Mouse (Mus musculus): ENCODE results near the gene Wdr35. TPM values are rescaled to one million over a fixed set of nuclear protein-coding genes. Genes with fewer than 3 reads are reported as not detected.

Wdr35 gene
- polyA plus RNA-seq, 1 experiment from 2014 or later, result 25.3 TPM

DNA sequence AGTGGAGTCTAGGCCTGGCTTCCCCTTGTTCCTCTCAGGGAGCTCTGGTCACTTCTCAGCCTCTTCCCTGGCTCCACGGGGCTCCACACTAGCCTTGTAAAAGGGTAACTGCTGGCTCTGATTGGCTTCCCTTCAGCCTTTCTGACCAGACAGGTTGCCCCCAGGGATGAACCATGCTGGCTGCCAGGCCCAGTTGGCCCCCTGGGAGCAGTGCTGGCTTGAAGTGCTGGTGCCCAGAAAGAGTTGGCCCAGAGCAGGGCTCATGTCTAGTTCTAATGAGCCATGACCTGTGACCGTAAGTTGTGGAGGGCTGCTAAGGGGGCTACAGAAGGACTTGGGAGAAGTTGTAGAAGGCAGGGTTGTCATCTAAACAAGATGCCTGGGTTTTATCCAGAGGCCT is 80.3 kb downstream of the Wdr35 start:
- no peak for ATAC-seq (replicated peaks; ENCODE audit: insufficient number of reproducible peaks, low FRiP score, low TSS enrichment, low read depth)
- H3K9me3 ChIP-seq (replicated peaks; ENCODE audit: control insufficient read depth, low read length), result no peaks in the 10 kb centered on the region
- 63% methylated on average over 2 of the region's 2 CpGs for WGBS

DNA sequence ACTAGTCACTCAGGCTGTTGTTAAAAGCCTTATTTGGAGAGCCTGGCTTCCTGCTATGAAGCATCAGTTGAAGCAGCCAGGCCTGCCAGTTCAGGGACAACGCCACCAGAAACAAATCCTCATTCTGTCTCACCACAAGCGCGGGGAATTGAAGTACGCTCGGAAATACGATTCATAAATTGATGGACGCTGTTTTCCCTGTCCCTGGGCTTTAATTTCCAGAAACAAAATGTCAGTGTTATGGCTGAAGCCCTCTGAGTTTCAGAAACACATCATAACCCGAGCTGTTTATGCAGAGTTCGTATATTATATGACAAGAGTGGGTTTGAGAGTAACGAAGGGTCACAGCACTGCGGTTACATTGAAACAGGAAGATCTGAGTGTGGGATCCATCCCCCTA is 81.6 kb downstream of the Wdr35 start:
- no peak overlapping the region for H3K9ac ChIP-seq (replicated peaks; ENCODE audit: low read length)
- no peak overlapping the region for H3K4me3 ChIP-seq (ENCODE audit: low read depth, low read length)
- no peaks in the 10 kb centered on the region for H3K36me3 ChIP-seq (replicated peaks; ENCODE audit: control insufficient read depth, insufficient read depth, low read depth, low read length)
- H3K27me3 ChIP-seq (ENCODE audit: control insufficient read depth, insufficient read depth, low read length), result no peaks in the 10 kb centered on the region
- no peak for DNase-seq (ENCODE audit: low spot score)
- no peaks in the 10 kb centered on the region for H3K4me1 ChIP-seq (ENCODE audit: control insufficient read depth, insufficient read depth, low read length)
- no peaks in the 10 kb centered on the region for H3K9me3 ChIP-seq (replicated peaks; ENCODE audit: control insufficient read depth, low read length)
- H3K27ac ChIP-seq (replicated peaks; ENCODE audit: low read depth, low read length), result no peak overlapping the region
- WGBS, result 68% methylated on average over 11 of the region's 11 CpGs
- H3K4me2 ChIP-seq (ENCODE audit: low read depth, low read length), result no peak overlapping the region
- ATAC-seq (replicated peaks; ENCODE audit: insufficient number of reproducible peaks, low FRiP score, low TSS enrichment, low read depth), result no peak

More for the DNA sequence above, 80.3 kb downstream of the Wdr35 start:
- Histone ChIP-seq H3K4me1 (ENCODE audit: control insufficient read depth, insufficient read depth, low read length) (no peaks in the 10 kb centered on the region), H3K36me3 (replicated peaks; ENCODE audit: control insufficient read depth, insufficient read depth, low read depth, low read length) (no peaks in the 10 kb centered on the region), H3K4me2 (ENCODE audit: low read depth, low read length) (no peak overlapping the region), H3K9ac (replicated peaks; ENCODE audit: low read length) (no peak overlapping the region), H3K27ac (replicated peaks; ENCODE audit: low read depth, low read length) (no peak overlapping the region), H3K27me3 (ENCODE audit: control insufficient read depth, insufficient read depth, low read length) (no peaks in the 10 kb centered on the region), H3K4me3 (ENCODE audit: low read depth, low read length) (no peak overlapping the region)
- no peak for DNase-seq (ENCODE audit: low spot score)

DNA sequence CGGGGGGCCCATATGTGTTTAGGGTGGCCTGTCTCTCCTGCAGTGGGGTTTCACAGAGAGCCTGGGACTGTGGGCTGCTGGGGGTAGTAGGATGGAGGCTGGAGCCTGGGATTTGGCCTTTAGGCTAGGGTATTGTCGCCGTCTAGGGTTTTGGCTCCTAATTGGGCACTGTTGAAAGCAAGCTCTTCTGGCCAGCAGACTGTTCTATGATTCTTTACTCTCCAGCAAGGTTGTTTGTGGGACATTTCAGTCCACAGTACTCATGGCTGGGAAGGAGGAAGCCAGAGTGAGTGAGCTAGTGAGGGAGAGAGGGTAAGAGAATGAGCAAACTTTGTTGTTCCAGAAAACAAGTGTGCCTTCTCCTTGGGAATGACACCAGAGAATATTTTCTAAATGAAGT is 85.8 kb downstream of the Wdr35 start:
- DNase-seq (ENCODE audit: low spot score), result no peak
- H3K27me3 ChIP-seq (ENCODE audit: control insufficient read depth, insufficient read depth, low read length), result no peaks in the 10 kb centered on the region
- H3K9me3 ChIP-seq (replicated peaks; ENCODE audit: control insufficient read depth, low read length), result no peaks in the 10 kb centered on the region
- no peaks in the 10 kb centered on the region for H3K4me1 ChIP-seq (ENCODE audit: control insufficient read depth, insufficient read depth, low read length)
- ATAC-seq (replicated peaks; ENCODE audit: insufficient number of reproducible peaks, low FRiP score, low TSS enrichment, low read depth), result no peak
- H3K9ac ChIP-seq (replicated peaks; ENCODE audit: low read length), result no peak overlapping the region
- no peaks in the 10 kb centered on the region for H3K36me3 ChIP-seq (replicated peaks; ENCODE audit: control insufficient read depth, insufficient read depth, low read depth, low read length)
- H3K27ac ChIP-seq (replicated peaks; ENCODE audit: low read depth, low read length), result no peak overlapping the region
- 91% methylated on average over 3 of the region's 3 CpGs for WGBS
- no peak overlapping the region for H3K4me2 ChIP-seq (ENCODE audit: low read depth, low read length)
- H3K4me3 ChIP-seq (ENCODE audit: low read depth, low read length), result no peak overlapping the region

DNA sequence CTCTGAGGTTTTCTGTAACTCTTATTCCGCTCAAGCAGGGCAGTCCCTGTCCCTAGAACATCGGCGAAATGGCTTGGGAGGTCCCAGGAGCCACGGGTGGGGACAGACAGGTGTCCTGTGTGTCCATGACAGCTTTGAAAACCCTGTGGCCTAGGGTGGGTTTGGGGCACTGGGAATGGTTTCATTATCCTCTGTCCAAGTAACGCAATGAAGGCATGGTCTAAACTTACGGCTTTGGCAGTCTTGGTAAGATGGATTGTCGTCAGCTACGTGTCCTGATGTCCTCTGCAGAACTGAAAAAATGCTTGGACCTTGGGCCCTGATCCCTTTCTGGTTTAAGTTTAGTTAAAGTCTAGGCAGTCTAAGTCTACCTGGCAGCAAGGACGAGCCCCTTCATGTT is 86.3 kb downstream of the Wdr35 start:
- Histone ChIP-seq H3K27ac (replicated peaks; ENCODE audit: low read depth, low read length) (no peak overlapping the region), H3K4me2 (ENCODE audit: low read depth, low read length) (no peak overlapping the region), H3K27me3 (ENCODE audit: control insufficient read depth, insufficient read depth, low read length) (no peaks in the 10 kb centered on the region), H3K4me1 (ENCODE audit: control insufficient read depth, insufficient read depth, low read length) (no peaks in the 10 kb centered on the region), H3K36me3 (replicated peaks; ENCODE audit: control insufficient read depth, insufficient read depth, low read depth, low read length) (no peaks in the 10 kb centered on the region), H3K4me3 (ENCODE audit: low read depth, low read length) (no peak overlapping the region), H3K9me3 (replicated peaks; ENCODE audit: control insufficient read depth, low read length) (no peaks in the 10 kb centered on the region), H3K9ac (replicated peaks; ENCODE audit: low read length) (no peak overlapping the region)
- DNase-seq (ENCODE audit: low spot score) (no peak), ATAC-seq (replicated peaks; ENCODE audit: insufficient number of reproducible peaks, low FRiP score, low TSS enrichment, low read depth) (no peak)
- WGBS, result 84% methylated on average over 9 of the region's 9 CpGs

DNA sequence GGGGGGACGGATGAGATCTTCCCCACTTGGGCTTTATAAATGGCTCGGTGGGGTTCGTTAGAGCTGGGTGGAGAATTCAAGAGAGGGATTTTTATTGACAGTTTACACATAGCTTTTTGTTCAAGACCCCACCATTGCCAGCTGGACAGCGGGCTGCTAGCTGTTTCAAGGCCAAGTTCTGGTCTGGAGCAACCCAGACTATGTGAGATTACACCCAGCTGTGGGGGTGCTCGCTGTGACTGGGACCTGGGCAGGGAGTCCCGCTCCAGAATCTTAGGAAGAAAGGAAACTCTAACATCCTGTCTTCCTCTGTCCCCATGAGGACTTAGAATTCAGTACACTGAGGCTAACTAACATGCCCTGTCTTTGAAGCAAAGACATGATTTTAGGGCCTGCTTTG is 89.9 kb downstream of the Wdr35 start:
- no peaks in the 10 kb centered on the region for H3K9me3 ChIP-seq (replicated peaks; ENCODE audit: control insufficient read depth, low read length)
- H3K9ac ChIP-seq (replicated peaks; ENCODE audit: low read length), result no peak overlapping the region
- H3K27me3 ChIP-seq (ENCODE audit: control insufficient read depth, insufficient read depth, low read length), result no peaks in the 10 kb centered on the region
- ATAC-seq (replicated peaks; ENCODE audit: insufficient number of reproducible peaks, low FRiP score, low TSS enrichment, low read depth) (no peak), DNase-seq (ENCODE audit: low spot score) (no peak)
- no peaks in the 10 kb centered on the region for H3K4me1 ChIP-seq (ENCODE audit: control insufficient read depth, insufficient read depth, low read length)
- no peak overlapping the region for H3K27ac ChIP-seq (replicated peaks; ENCODE audit: low read depth, low read length)
- H3K4me2 ChIP-seq (ENCODE audit: low read depth, low read length), result no peak overlapping the region
- H3K4me3 ChIP-seq (ENCODE audit: low read depth, low read length), result no peak overlapping the region
- WGBS, result 83% methylated on average over 6 of the region's 6 CpGs
- H3K36me3 ChIP-seq (replicated peaks; ENCODE audit: control insufficient read depth, insufficient read depth, low read depth, low read length), result no peaks in the 10 kb centered on the region

DNA sequence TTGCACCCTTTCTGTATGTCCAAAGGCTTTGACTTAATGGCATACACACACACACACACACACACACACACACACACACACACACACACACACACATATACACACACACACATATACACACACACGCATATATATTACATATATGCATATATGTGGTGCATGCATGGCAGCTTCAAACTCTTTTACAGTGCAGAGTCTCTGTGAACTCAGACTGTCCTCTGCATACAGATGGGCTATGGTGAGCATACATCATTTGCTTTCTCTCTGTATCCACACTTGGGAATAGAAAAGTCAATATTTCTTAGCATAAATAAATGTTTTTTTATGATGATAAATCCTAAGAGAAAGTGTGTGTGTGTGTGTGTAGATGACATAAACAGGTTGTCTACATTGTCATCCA is 97.4 kb downstream of the Wdr35 start:
- WGBS, result 75% methylated on average over 1 of the region's 1 CpGs

DNA sequence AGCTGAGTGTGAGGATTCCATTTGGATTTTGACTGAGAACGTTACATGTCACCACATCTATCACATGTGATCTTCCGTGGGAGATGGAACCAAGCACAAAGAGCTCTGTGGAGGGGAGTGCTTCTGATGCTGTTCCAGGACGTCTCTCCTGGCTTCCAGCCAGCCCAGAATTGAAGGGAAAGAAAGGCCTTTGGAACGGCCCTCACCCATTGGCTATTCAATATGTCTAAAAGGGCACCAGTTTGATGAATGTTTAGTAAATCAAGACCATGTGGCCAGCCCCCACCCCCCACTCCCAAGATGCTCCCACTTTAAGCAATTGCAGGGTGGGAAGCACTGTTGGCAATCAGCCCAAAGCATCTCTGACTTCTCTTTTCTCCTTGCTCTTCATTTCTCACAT is 97.8 kb downstream of the Wdr35 start:
- Histone ChIP-seq H3K9me3 (replicated peaks; ENCODE audit: control insufficient read depth, low read length) (no peaks in the 10 kb centered on the region), H3K4me3 (ENCODE audit: low read depth, low read length) (no peak overlapping the region), H3K4me1 (ENCODE audit: control insufficient read depth, insufficient read depth, low read length) (no peaks in the 10 kb centered on the region), H3K4me2 (ENCODE audit: low read depth, low read length) (no peak overlapping the region), H3K27ac (replicated peaks; ENCODE audit: low read depth, low read length) (no peak overlapping the region), H3K9ac (replicated peaks; ENCODE audit: low read length) (no peak overlapping the region), H3K27me3 (ENCODE audit: control insufficient read depth, insufficient read depth, low read length) (no peaks in the 10 kb centered on the region), H3K36me3 (replicated peaks; ENCODE audit: control insufficient read depth, insufficient read depth, low read depth, low read length) (no peaks in the 10 kb centered on the region)
- ATAC-seq (replicated peaks; ENCODE audit: insufficient number of reproducible peaks, low FRiP score, low TSS enrichment, low read depth) (no peak), DNase-seq (ENCODE audit: low spot score) (peak; percentile 36)
- WGBS, result 47% methylated on average over 4 of the region's 4 CpGs

More for the DNA sequence above, 97.4 kb downstream of the Wdr35 start:
- Histone ChIP-seq H3K9ac (replicated peaks; ENCODE audit: low read length) (no peak overlapping the region), H3K36me3 (replicated peaks; ENCODE audit: control insufficient read depth, insufficient read depth, low read depth, low read length) (no peaks in the 10 kb centered on the region), H3K4me3 (ENCODE audit: low read depth, low read length) (no peak overlapping the region), H3K4me2 (ENCODE audit: low read depth, low read length) (no peak overlapping the region), H3K4me1 (ENCODE audit: control insufficient read depth, insufficient read depth, low read length) (no peaks in the 10 kb centered on the region), H3K27ac (replicated peaks; ENCODE audit: low read depth, low read length) (no peak overlapping the region), H3K27me3 (ENCODE audit: control insufficient read depth, insufficient read depth, low read length) (no peaks in the 10 kb centered on the region), H3K9me3 (replicated peaks; ENCODE audit: control insufficient read depth, low read length) (no peaks in the 10 kb centered on the region)
- ATAC-seq (replicated peaks; ENCODE audit: insufficient number of reproducible peaks, low FRiP score, low TSS enrichment, low read depth) (no peak), DNase-seq (ENCODE audit: low spot score) (no peak)

DNA sequence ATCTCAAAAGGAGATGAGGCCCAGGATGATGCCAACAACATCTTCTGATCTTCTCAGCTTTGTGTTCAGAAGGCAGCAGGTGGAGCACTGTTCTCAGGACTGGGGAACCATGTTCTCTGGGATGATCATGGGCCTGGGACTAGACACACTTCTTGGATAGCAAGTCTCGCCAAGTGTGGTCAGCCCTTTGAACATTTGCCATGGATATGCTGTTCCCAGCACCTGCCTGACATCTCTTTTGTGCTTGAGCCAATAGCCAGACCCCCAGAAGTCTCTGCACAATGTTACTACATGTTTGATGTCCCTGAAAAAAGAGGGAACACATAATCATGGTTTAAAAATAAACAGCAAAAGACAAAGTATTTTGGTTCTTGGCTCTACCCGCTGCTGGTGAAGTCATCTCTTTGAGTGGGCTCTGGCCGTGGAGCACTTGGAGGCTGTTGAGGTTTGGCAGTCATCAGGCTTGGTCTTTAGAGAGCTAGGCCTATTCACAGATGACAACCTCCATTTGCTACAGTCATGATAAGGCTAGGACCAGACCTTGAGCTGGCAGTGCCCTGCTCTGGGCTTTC is 103.9 kb downstream of the Wdr35 start:
- DNase-seq (ENCODE audit: low spot score), result no peak
- H3K27me3 ChIP-seq (ENCODE audit: control insufficient read depth, insufficient read depth, low read length), result no peaks in the 10 kb centered on the region
- 92% methylated on average over 3 of the region's 3 CpGs for WGBS
- no peak for ATAC-seq (replicated peaks; ENCODE audit: insufficient number of reproducible peaks, low FRiP score, low TSS enrichment, low read depth)
- no peak overlapping the region for H3K4me3 ChIP-seq (ENCODE audit: low read depth, low read length)
- H3K27ac ChIP-seq (replicated peaks; ENCODE audit: low read depth, low read length), result no peak overlapping the region
- no peaks in the 10 kb centered on the region for H3K9me3 ChIP-seq (replicated peaks; ENCODE audit: control insufficient read depth, low read length)
- no peaks in the 10 kb centered on the region for H3K4me1 ChIP-seq (ENCODE audit: control insufficient read depth, insufficient read depth, low read length)
- no peak overlapping the region for H3K9ac ChIP-seq (replicated peaks; ENCODE audit: low read length)
- H3K36me3 ChIP-seq (replicated peaks; ENCODE audit: control insufficient read depth, insufficient read depth, low read depth, low read length), result no peaks in the 10 kb centered on the region
- H3K4me2 ChIP-seq (ENCODE audit: low read depth, low read length), result no peak overlapping the region

Measured in embryonic facial prominence, embryonic 11.5 days (tissue).